Comparison of ENCODE assay signal across 8 mouse cellular contexts in genomic region chr11:101316501-101316917, GRCm38 (mm10). TPM values are rescaled to one million over a fixed set of nuclear protein-coding genes. Genes with fewer than 3 reads are reported as not detected.
A peak's percentile ranks its signal among the peaks of the same experiment; 100 is the strongest.
DNase-seq lines count a peak whose midpoint lies in the region; ATAC-seq and TF ChIP-seq lines count a peak whose summit lies in the region.

No protein-coding gene starts in this region.

- no peak for TF ChIP-seq POLR2A in olfactory bulb, adult 2 months (IDR thresholded peaks at IDR 0.05; ENCODE audit: insufficient read depth, low read depth, low read length)

- under 1% methylated on average over 14 of the region's 17 CpGs for WGBS in hindbrain, embryonic 11.5 days
- WGBS in liver, embryonic 14.5 days (ENCODE audit: insufficient replicate concordance), result under 1% methylated on average over 17 of the region's 17 CpGs
- under 1% methylated on average over 17 of the region's 17 CpGs for WGBS in olfactory bulb, adult 2 months

- peak overlapping the region; percentile 78 for H3K4me3 ChIP-seq in hindbrain, embryonic 11.5 days (ENCODE audit: low read depth, low read length)
- peak overlapping the region; percentile 78 to 80 for H3K4me3 ChIP-seq in liver, embryonic 14.5 days (ENCODE audit: insufficient read depth in 1 of 2, low read depth in 2 of 2, low read length in 2 of 2)
- H3K4me3 ChIP-seq in olfactory bulb, adult 2 months (ENCODE audit: insufficient read depth, low read depth, low read length), result peak overlapping the region; percentile 80

- H3K4me2 ChIP-seq in hindbrain, embryonic 11.5 days (replicated peaks; ENCODE audit: low read depth, low read length), result peak overlapping the region; percentile 91
- peak overlapping the region; percentile 97 for H3K4me2 ChIP-seq in liver, embryonic 14.5 days (ENCODE audit: low read depth)

- TF ChIP-seq EP300 in liver, embryonic 14.5 days (IDR thresholded peaks at IDR 0.05; ENCODE audit: low read depth), result no peak

- no peaks in the 10 kb centered on the region for H3K9me3 ChIP-seq in hindbrain, embryonic 11.5 days (ENCODE audit: control insufficient read depth, low read length)
- no peaks in the 10 kb centered on the region for H3K9me3 ChIP-seq in liver, embryonic 14.5 days (ENCODE audit: control insufficient read depth, low read length)

- H3K4me1 ChIP-seq in hindbrain, embryonic 11.5 days (replicated peaks; ENCODE audit: control insufficient read depth, insufficient read depth, low read length), result no peaks in the 10 kb centered on the region
- peaks cover 23 to 27% of the 10 kb centered on the region in 2 experiments for H3K4me1 ChIP-seq in liver, embryonic 14.5 days (replicated peaks; ENCODE audit: control insufficient read depth in 2 of 2, insufficient read depth in 2 of 2, low read length in 1 of 2)
- peaks cover 2% of the 10 kb centered on the region; the same call in 1 of the 2 replicates for H3K4me1 ChIP-seq in olfactory bulb, adult 2 months (ENCODE audit: control insufficient read depth, insufficient read depth, low read length)

- no peak for TF ChIP-seq CTCF in liver, embryonic 14.5 days (IDR thresholded peaks at IDR 0.05; ENCODE audit: low read depth)
- no peak for TF ChIP-seq CTCF in olfactory bulb, adult 2 months (IDR thresholded peaks at IDR 0.05; ENCODE audit: insufficient read depth, low read depth, low read length)

- no peaks in the 10 kb centered on the region for H3K27me3 ChIP-seq in hindbrain, embryonic 11.5 days (ENCODE audit: control insufficient read depth, insufficient read depth, low read length)
- H3K27me3 ChIP-seq in liver, embryonic 14.5 days (ENCODE audit: control insufficient read depth, insufficient read depth, low read length), result no peaks in the 10 kb centered on the region

- peak; percentile 77 for ATAC-seq in hindbrain, embryonic 11.5 days (ENCODE audit: low FRiP score)
- ATAC-seq in liver, embryonic 14.5 days (ENCODE audit: insufficient read depth), result peak; percentile 57

- peak; percentile 43 to 57 for DNase-seq in adrenal gland, postnatal 36 days
- no peak for DNase-seq in adrenal gland, postnatal 25 days
- DNase-seq in 3T3-L1 (ENCODE audit: low read depth, low spot score), result peak; percentile 52
- DNase-seq in embryo, embryonic 10 days (ENCODE audit: low spot score), result peak; percentile 43
- DNase-seq in hindbrain, embryonic 11.5 days (ENCODE audit: low spot score), result no peak
- DNase-seq in liver, embryonic 14.5 days (ENCODE audit: low read depth in 3 of 3, low spot score in 3 of 3), result peak; percentile 28 to 56 (median 46)
- no peak for DNase-seq in layer of hippocampus, postnatal 10 days (ENCODE audit: low spot score in 2 of 2)

- H3K36me3 ChIP-seq in hindbrain, embryonic 11.5 days (ENCODE audit: control insufficient read depth, insufficient read depth, low read length), result peaks cover 11% of the 10 kb centered on the region
- peaks cover 41% of the 10 kb centered on the region for H3K36me3 ChIP-seq in liver, embryonic 14.5 days (replicated peaks; ENCODE audit: control insufficient read depth, insufficient read depth, low read depth)

- H3K27ac ChIP-seq in hindbrain, embryonic 11.5 days (ENCODE audit: low read depth, low read length), result peak overlapping the region; percentile 72; the same call in 1 of the 2 replicates
- peak overlapping the region; percentile 99 for H3K27ac ChIP-seq in liver, embryonic 14.5 days
- no peak overlapping the region for H3K27ac ChIP-seq in olfactory bulb, adult 2 months (ENCODE audit: insufficient read depth, low read depth, low read length)

- peak overlapping the region; percentile 95 for H3K9ac ChIP-seq in hindbrain, embryonic 11.5 days (ENCODE audit: low read depth, low read length)
- H3K9ac ChIP-seq in liver, embryonic 14.5 days (replicated peaks), result peak overlapping the region; percentile 88

RNA-seq across cellular contexts. Expression of gene Psme3, which starts 0.5 kb away (rescaled TPM):
- total RNA-seq in adrenal gland, postnatal 36 days (2021), result 100 to 1,000 TPM; 122 to 145 TPM
- total RNA-seq in adrenal gland, postnatal 25 days (2021), result 126 and 131 TPM in 2 replicates
- 138 and 143 TPM in 2 replicates for polyA plus RNA-seq in hindbrain, embryonic 11.5 days (2014; fragmentation: Nextera tagmentation; extraction: Ambion mirVana)
- polyA plus RNA-seq in liver, embryonic 14.5 days (2012; rRNA removed), result 117 and 123 TPM in 2 replicates
- polyA plus RNA-seq in liver, embryonic 14.5 days (2014; fragmentation: Nextera tagmentation; extraction: Ambion mirVana), result 135 and 152 TPM in 2 replicates
- polyA plus RNA-seq in olfactory bulb, adult 2 months (2012; ENCODE audit: insufficient read depth, insufficient read length, low replicate concordance, missing spikeins), result 706 TPM in 1 of 2 replicates, not detected in the other
- 100 to 1,000 TPM in 1 of 2 experiments, 10 to 100 TPM in 1; 96.6 to 106 TPM for total RNA-seq in layer of hippocampus, postnatal 10 days (2021)

RNA-seq across cellular contexts. Expression of gene Aoc2, which starts 8.4 kb away (rescaled TPM):
- 1 to 10 TPM; 4.6 to 7.1 TPM for total RNA-seq in adrenal gland, postnatal 36 days (2021)
- total RNA-seq in adrenal gland, postnatal 25 days (2021), result 4.6 and 6.5 TPM in 2 replicates
- polyA plus RNA-seq in hindbrain, embryonic 11.5 days (2014; fragmentation: Nextera tagmentation; extraction: Ambion mirVana), result 1.4 and 1.8 TPM in 2 replicates
- polyA plus RNA-seq in liver, embryonic 14.5 days (2012; rRNA removed), result 4.6 and 4.7 TPM in 2 replicates
- 0.97 and 1.0 TPM in 2 replicates for polyA plus RNA-seq in liver, embryonic 14.5 days (2014; fragmentation: Nextera tagmentation; extraction: Ambion mirVana)
- polyA plus RNA-seq in olfactory bulb, adult 2 months (2012; ENCODE audit: insufficient read depth, insufficient read length, low replicate concordance, missing spikeins), result not detected in 2 replicates
- 1 to 10 TPM; 4.8 TPM for total RNA-seq in layer of hippocampus, postnatal 10 days (2021)

RNA-seq across cellular contexts. Expression of gene Aoc3, which starts 13.9 kb away (rescaled TPM):
- total RNA-seq in adrenal gland, postnatal 36 days (2021), result 10 to 100 TPM; 40.4 to 67.8 TPM
- 30.8 and 35.7 TPM in 2 replicates for total RNA-seq in adrenal gland, postnatal 25 days (2021)
- 0.10 TPM in 1 of 2 replicates, not detected in the other for polyA plus RNA-seq in hindbrain, embryonic 11.5 days (2014; fragmentation: Nextera tagmentation; extraction: Ambion mirVana)
- polyA plus RNA-seq in liver, embryonic 14.5 days (2012; rRNA removed), result 0.21 and 0.25 TPM in 2 replicates
- polyA plus RNA-seq in liver, embryonic 14.5 days (2014; fragmentation: Nextera tagmentation; extraction: Ambion mirVana), result 0.03 and 0.05 TPM in 2 replicates
- not detected in 2 replicates for polyA plus RNA-seq in olfactory bulb, adult 2 months (2012; ENCODE audit: insufficient read depth, insufficient read length, low replicate concordance, missing spikeins)
- total RNA-seq in layer of hippocampus, postnatal 10 days (2021), result 1 to 10 TPM; 1.7 to 1.8 TPM

RNA-seq across cellular contexts. Expression of gene Becn1, which starts 14.4 kb away (rescaled TPM):
- total RNA-seq in adrenal gland, postnatal 36 days (2021), result 100 to 1,000 TPM; 150 to 159 TPM
- 117 and 159 TPM in 2 replicates for total RNA-seq in adrenal gland, postnatal 25 days (2021)
- polyA plus RNA-seq in hindbrain, embryonic 11.5 days (2014; fragmentation: Nextera tagmentation; extraction: Ambion mirVana), result 166 and 178 TPM in 2 replicates
- 22.7 and 60.5 TPM in 2 replicates for polyA plus RNA-seq in liver, embryonic 14.5 days (2012; rRNA removed)
- polyA plus RNA-seq in liver, embryonic 14.5 days (2014; fragmentation: Nextera tagmentation; extraction: Ambion mirVana), result 86.2 and 93.6 TPM in 2 replicates
- not detected in 2 replicates for polyA plus RNA-seq in olfactory bulb, adult 2 months (2012; ENCODE audit: insufficient read depth, insufficient read length, low replicate concordance, missing spikeins)
- total RNA-seq in layer of hippocampus, postnatal 10 days (2021), result 100 to 1,000 TPM; 173 to 195 TPM

RNA-seq across cellular contexts. Expression of gene Coa3, which starts 37.6 kb away (rescaled TPM):
- total RNA-seq in adrenal gland, postnatal 36 days (2021), result 10 to 100 TPM; 69.2 to 75.4 TPM
- 67.9 and 74.9 TPM in 2 replicates for total RNA-seq in adrenal gland, postnatal 25 days (2021)
- polyA plus RNA-seq in hindbrain, embryonic 11.5 days (2014; fragmentation: Nextera tagmentation; extraction: Ambion mirVana), result 213 and 217 TPM in 2 replicates
- 58.7 and 84.8 TPM in 2 replicates for polyA plus RNA-seq in liver, embryonic 14.5 days (2012; rRNA removed)
- polyA plus RNA-seq in liver, embryonic 14.5 days (2014; fragmentation: Nextera tagmentation; extraction: Ambion mirVana), result 109 and 122 TPM in 2 replicates
- not detected in 2 replicates for polyA plus RNA-seq in olfactory bulb, adult 2 months (2012; ENCODE audit: insufficient read depth, insufficient read length, low replicate concordance, missing spikeins)
- 10 to 100 TPM; 92.7 to 93.1 TPM for total RNA-seq in layer of hippocampus, postnatal 10 days (2021)

Comparison
In these comparisons a context has a peak if more than half of its experiments do, and no peak if none do; other contexts are left out.
1. DNase-seq: peak in adrenal gland, postnatal 36 days (2 of 2), 3T3-L1 (single experiment), embryo, embryonic 10 days (single experiment) and liver, embryonic 14.5 days (3 of 3); none in adrenal gland, postnatal 25 days (single experiment), hindbrain, embryonic 11.5 days (single experiment) and layer of hippocampus, postnatal 10 days (0 of 2).
2. RNA of gene Aoc3, which starts 13.9 kb away (total RNA-seq): 40.4 to 67.8 TPM in adrenal gland, postnatal 36 days and 30.8 to 35.7 TPM in adrenal gland, postnatal 25 days; 1.7 to 1.8 TPM in layer of hippocampus, postnatal 10 days; every median in the first group is over 10 times any median in the second.
3. Peak in every context shown above with its lines, with median percentiles within 50 percentile points of each other: H3K4me3 ChIP-seq.